Mouse (Mus musculus) spleen, embryonic (tissue): ENCODE results near the gene Ly6g6e.

ENCODE experiments used
- CTCF ChIA-PET: fragments of 350-600 bp; sonication (Branson Sonifier 250); formaldehyde crosslinking; loops from one replicate; lab custom pipeline; 2022; lab: Charles Lee

Gene Ly6g6e

GRCm38 (mm10) chr17:35068213-35068914, 8.3 kb upstream of the Ly6g6e start:
- CTCF ChIA-PET, result no interaction called here

- CTCF ChIA-PET, result interaction anchor here (0.7 kb wide), 1 partner anchor 889 kb away, joined by 4 read pairs; no protein-coding TSS in a partner anchor
Measured at GRCm38 (mm10) chr17:35070556-35071229, 6.0 kb upstream of the Ly6g6e start.

GRCm38 (mm10) chr17:35071454-35071853, 5.2 kb upstream of the Ly6g6e start:
- CTCF ChIA-PET, result no interaction called here

- CTCF ChIA-PET, result no interaction called here
Measured at GRCm38 (mm10) chr17:35074097-35074496, 2.6 kb upstream of the Ly6g6e start.

- CTCF ChIA-PET, result no interaction called here
Measured at GRCm38 (mm10) chr17:35077285-35077684, 583 bp downstream of the Ly6g6e start.

- CTCF ChIA-PET, result no interaction called here
Measured at GRCm38 (mm10) chr17:35077786-35078233, 1.1 kb downstream of the Ly6g6e start, which contains the start of gene Ly6g6d. TSS of gene Ly6g6d (minus strand) at chr17:35078065.

GRCm38 (mm10) chr17:35079778-35080177, 3.1 kb downstream of the Ly6g6e start:
- CTCF ChIA-PET, result interaction anchor here (0.7 kb wide), 1 partner anchor 67 kb away, joined by 3 read pairs; no protein-coding TSS in a partner anchor

- CTCF ChIA-PET, result no interaction called here
Measured at GRCm38 (mm10) chr17:35080248-35080647, 3.5 kb downstream of the Ly6g6e start.

GRCm38 (mm10) chr17:35080710-35081109, 4.0 kb downstream of the Ly6g6e start:
- CTCF ChIA-PET, result no interaction called here

GRCm38 (mm10) chr17:35082841-35083576, 6.3 kb downstream of the Ly6g6e start:
- CTCF ChIA-PET, result no interaction called here

- CTCF ChIA-PET, result interaction anchor here (0.7 kb wide), 1 partner anchor 102 kb away, joined by 10 read pairs; the partner anchor contains the start of gene Lsm2
Measured at GRCm38 (mm10) chr17:35083929-35084497, 7.3 kb downstream of the Ly6g6e start.

GRCm38 (mm10) chr17:35085208-35085865, 8.6 kb downstream of the Ly6g6e start, which contains the start of gene Ly6g6f:
TSS of gene Ly6g6f (minus strand) at chr17:35085610.
- CTCF ChIA-PET, result interaction anchor here (0.6 kb wide), 1 partner anchor 960 kb away, joined by 3 read pairs; no protein-coding TSS in a partner anchor

- CTCF ChIA-PET, result interaction anchor here (0.7 kb wide), 1 partner anchor 82 kb away, joined by 4 read pairs; no protein-coding TSS in a partner anchor
Measured at GRCm38 (mm10) chr17:35088151-35088550, 11.4 kb downstream of the Ly6g6e start.

GRCm38 (mm10) chr17:35088825-35089644, 12.3 kb downstream of the Ly6g6e start, which contains the start of gene Abhd16a:
TSS of gene Abhd16a (plus strand) at chr17:35089263.
- CTCF ChIA-PET, result interaction anchor here (0.6 kb wide), 1 partner anchor 141 kb away, joined by 3 read pairs; no protein-coding TSS in a partner anchor

- CTCF ChIA-PET, result interaction anchor here (0.6 kb wide), 1 partner anchor 41 kb away, joined by 3 read pairs; the partner anchor contains the start of gene Clic1
Measured at GRCm38 (mm10) chr17:35090166-35090932, 13.6 kb downstream of the Ly6g6e start.

- CTCF ChIA-PET, result no interaction called here
Measured at GRCm38 (mm10) chr17:35092403-35093198, 15.9 kb downstream of the Ly6g6e start.

- CTCF ChIA-PET, result interaction anchor here (0.6 to 0.7 kb wide), 3 partner anchors 34 to 483 kb away, joined by 4 to 11 read pairs (median 6); no protein-coding TSS in a partner anchor
Measured at GRCm38 (mm10) chr17:35094475-35095365, 18.0 kb downstream of the Ly6g6e start.
